Mouse (Mus musculus) effector memory CD4-positive, alpha-beta T cell, adult 7 months (primary cell): ENCODE data around the gene Nsun3. TPM values are rescaled to one million over a fixed set of nuclear protein-coding genes. Genes with fewer than 3 reads are reported as not detected.

ENCODE experiments used
- polyA plus RNA-seq: library from polyadenylated mRNA; unstranded; fragments of 100-300 nt; shearing (Covaris generic); gene quantifications from one replicate; pipeline ENCODE4 v1.2.1, GENCODE M21; 2017

The Nsun3 gene
- polyA plus RNA-seq, result 15.3 TPM

GRCm38 (mm10) chr16:62786621-62787331 is at the start of gene Nsun3:
Gene Nsun3 (minus strand): TSS chr16:62786818.

GRCm38 (mm10) chr16:62814491-62814890 is 27.9 kb upstream of the Nsun3 start, which contains the start of gene Stx19:
Gene Stx19 (plus strand): TSS chr16:62814676.

Other genes starting within 250 kb of the Nsun3 start
- 1.2 TPM for gene Stx19, start 27.9 kb upstream of the Nsun3 start, polyA plus RNA-seq
- gene Arl13b, start 60.2 kb upstream of the Nsun3 start, polyA plus RNA-seq, result 51.7 TPM
- gene Pros1, start 67.5 kb upstream of the Nsun3 start, polyA plus RNA-seq, result 7.8 TPM